17 mouse cellular contexts compared by ENCODE assay signal in the genomic region with DNA sequence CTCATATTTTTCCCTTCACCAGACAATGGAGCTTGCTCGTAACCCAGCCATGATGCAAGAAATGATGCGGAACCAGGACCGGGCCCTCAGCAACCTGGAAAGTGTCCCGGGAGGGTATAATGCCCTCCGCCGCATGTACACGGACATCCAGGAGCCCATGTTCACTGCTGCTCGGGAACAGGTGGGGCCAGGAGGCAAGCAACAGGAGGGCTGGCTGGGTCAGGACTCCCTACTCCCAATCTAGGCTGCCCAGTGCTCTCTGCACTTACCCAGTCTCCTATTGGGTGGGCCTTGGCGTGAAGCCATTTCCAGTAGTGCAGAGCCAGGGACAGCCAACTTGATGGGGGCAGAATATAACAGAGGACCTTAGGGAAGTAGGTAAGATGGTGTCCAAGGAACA. TPM values are rescaled to one million over a fixed set of nuclear protein-coding genes. Genes with fewer than 3 reads are reported as not detected.
"Had no signal": no experiment of that assay in that cellular context is flagged by ENCODE, and none has a peak within 500 bp of the region (broad histone marks: within the 10 kb centered on the region; RNA-seq: fewer than 3 reads in every experiment).

No protein-coding gene starts in this region.

- H3K27me3 ChIP-seq: lung, embryonic 15.5 days; megakaryocyte, embryonic 14.5 days; midbrain, embryonic 13.5 days; midbrain, embryonic 15.5 days; neural tube, embryonic 12.5 days; stomach, embryonic 15.5 days had no signal

- H3K9ac ChIP-seq: liver, postnatal 0 days; lung, embryonic 15.5 days; midbrain, embryonic 13.5 days; midbrain, embryonic 15.5 days; neural tube, embryonic 12.5 days; stomach, embryonic 15.5 days had no signal

- DNase-seq: liver, postnatal 0 days; lung, adult 2 months; lung, postnatal 14 days; lung, postnatal 36 days; right cerebral cortex, postnatal 14 days; thymus, adult 2 months; thymus, postnatal 25 days; thymus, postnatal 4 days had no signal

- H3K4me3 ChIP-seq: lung, embryonic 15.5 days; megakaryocyte, embryonic 14.5 days; midbrain, embryonic 13.5 days; midbrain, embryonic 15.5 days; neural tube, embryonic 12.5 days; stomach, embryonic 15.5 days had no signal

- H3K9me3 ChIP-seq: lung, embryonic 15.5 days; megakaryocyte, embryonic 14.5 days; midbrain, embryonic 13.5 days; midbrain, embryonic 15.5 days; neural tube, embryonic 12.5 days; stomach, embryonic 15.5 days had no signal

- H3K27ac ChIP-seq: lung, embryonic 15.5 days; macrophage; midbrain, embryonic 13.5 days; midbrain, embryonic 15.5 days; neural tube, embryonic 12.5 days; stomach, embryonic 15.5 days; stomach, postnatal 0 days had no signal

RNA-seq across cellular contexts. Expression of a gene that starts 11.5 kb away (rescaled TPM):
- total RNA-seq: monocyte, adult 5-6 weeks had no signal
